Comparison of ENCODE assay signal across 30 mouse cellular contexts in genomic region chr3:117501107-117501506, GRCm38 (mm10).
DNase-seq lines count a peak whose midpoint lies in the region; ATAC-seq lines count a peak whose summit lies in the region.
"Had no signal": no experiment of that assay in that cellular context is flagged by ENCODE, and none has a peak within 500 bp of the region (broad histone marks: within the 10 kb centered on the region; RNA-seq: fewer than 3 reads in every experiment).

No protein-coding gene starts in this region.

- no peak overlapping the region for H3K27ac ChIP-seq in embryonic facial prominence, embryonic 14.5 days (replicated peaks; ENCODE audit: low read depth, low read length)
- H3K27ac ChIP-seq in embryonic facial prominence, embryonic 10.5 days (replicated peaks), result no peak overlapping the region
- H3K27ac ChIP-seq in kidney, embryonic 16.5 days (ENCODE audit: low read length), result no peak overlapping the region
- H3K27ac ChIP-seq: embryonic facial prominence, embryonic 12.5 days; forebrain, embryonic 13.5 days; heart, embryonic 10.5 days; heart, embryonic 15.5 days; hindbrain, embryonic 12.5 days; hindbrain, postnatal 0 days; limb, embryonic 13.5 days; lung, embryonic 15.5 days; stomach, postnatal 0 days had no signal

- no peak for ATAC-seq in embryonic facial prominence, embryonic 14.5 days (ENCODE audit: low read depth)
- peak; percentile 93 for ATAC-seq in kidney, embryonic 16.5 days (ENCODE audit: low FRiP score, low TSS enrichment)
- ATAC-seq in frontal cortex, adult (ENCODE audit: low TSS enrichment), result no peak
- ATAC-seq: forebrain, embryonic 13.5 days; hindbrain, postnatal 0 days; intestine, embryonic 16.5 days had no signal

- H3K9ac ChIP-seq in embryonic facial prominence, embryonic 14.5 days (ENCODE audit: low read depth, low read length), result no peak overlapping the region
- no peak overlapping the region for H3K9ac ChIP-seq in kidney, embryonic 16.5 days (replicated peaks; ENCODE audit: low read length)
- H3K9ac ChIP-seq: embryonic facial prominence, embryonic 12.5 days; forebrain, embryonic 13.5 days; heart, embryonic 15.5 days; hindbrain, embryonic 12.5 days; limb, embryonic 13.5 days; lung, embryonic 15.5 days had no signal

- WGBS in embryonic facial prominence, embryonic 14.5 days, result 63% methylated on average over 5 of the region's 5 CpGs
- 55% methylated on average over 5 of the region's 5 CpGs for WGBS in embryonic facial prominence, embryonic 10.5 days
- WGBS in kidney, embryonic 16.5 days, result 31% methylated on average over 5 of the region's 5 CpGs

- peak; percentile 4 for DNase-seq in embryonic facial prominence, embryonic 14.5 days (ENCODE audit: low spot score)
- no peak for DNase-seq in embryonic facial prominence, embryonic 10.5 days (ENCODE audit: low spot score)
- DNase-seq in kidney, postnatal 25 days, result no peak
- DNase-seq in embryo, embryonic 10 days (ENCODE audit: low spot score), result peak; percentile 35
- DNase-seq in retina, embryonic 14.5 days (ENCODE audit: low spot score), result peak; percentile 47
- DNase-seq in heart, postnatal 36 days, result no peak
- DNase-seq: adrenal gland, postnatal 14 days; cerebellum, adult 11 months; cerebellum, adult 9-11 months; gastrocnemius, postnatal 25 days; heart, adult 11 months; kidney, postnatal 4 days; midbrain, embryonic 14.5 days; right cerebral cortex, postnatal 4 days; thymus, adult 2 months; thymus, postnatal 36 days had no signal

- no peaks in the 10 kb centered on the region for H3K27me3 ChIP-seq in embryonic facial prominence, embryonic 14.5 days (replicated peaks; ENCODE audit: control insufficient read depth, insufficient read depth, low read length)
- H3K27me3 ChIP-seq in embryonic facial prominence, embryonic 10.5 days (replicated peaks; ENCODE audit: low read depth, poor library complexity, severe bottlenecking), result no peaks in the 10 kb centered on the region
- H3K27me3 ChIP-seq in kidney, embryonic 16.5 days (ENCODE audit: insufficient read depth, low read length), result no peaks in the 10 kb centered on the region
- H3K27me3 ChIP-seq: embryonic facial prominence, embryonic 12.5 days; forebrain, embryonic 13.5 days; heart, embryonic 15.5 days; hindbrain, embryonic 12.5 days; limb, embryonic 13.5 days; lung, embryonic 15.5 days had no signal

- H3K4me3 ChIP-seq in embryonic facial prominence, embryonic 14.5 days (ENCODE audit: low read depth, low read length), result no peak overlapping the region
- H3K4me3 ChIP-seq in embryonic facial prominence, embryonic 10.5 days, result no peak overlapping the region
- H3K4me3 ChIP-seq in kidney, embryonic 16.5 days (ENCODE audit: low read length), result no peak overlapping the region
- H3K4me3 ChIP-seq: embryonic facial prominence, embryonic 12.5 days; forebrain, embryonic 13.5 days; heart, embryonic 10.5 days; heart, embryonic 15.5 days; hindbrain, embryonic 12.5 days; limb, embryonic 13.5 days; lung, embryonic 15.5 days had no signal

- H3K4me2 ChIP-seq in embryonic facial prominence, embryonic 14.5 days (ENCODE audit: low read depth, low read length), result no peak overlapping the region
- H3K4me2 ChIP-seq in kidney, embryonic 16.5 days (replicated peaks; ENCODE audit: low read depth, low read length), result no peak overlapping the region
- H3K4me2 ChIP-seq: embryonic facial prominence, embryonic 12.5 days; forebrain, embryonic 13.5 days; heart, embryonic 15.5 days; hindbrain, embryonic 12.5 days; limb, embryonic 13.5 days; liver, embryonic 11.5 days; lung, embryonic 15.5 days had no signal

- H3K36me3 ChIP-seq in embryonic facial prominence, embryonic 14.5 days (ENCODE audit: control insufficient read depth, insufficient read depth, low read length), result no peaks in the 10 kb centered on the region
- H3K36me3 ChIP-seq in embryonic facial prominence, embryonic 10.5 days (replicated peaks), result no peaks in the 10 kb centered on the region
- no peaks in the 10 kb centered on the region for H3K36me3 ChIP-seq in kidney, embryonic 16.5 days (ENCODE audit: insufficient read depth, low read length)
- H3K36me3 ChIP-seq: embryonic facial prominence, embryonic 12.5 days; G1E; heart, embryonic 10.5 days; heart, embryonic 15.5 days; hindbrain, embryonic 12.5 days; limb, embryonic 13.5 days; lung, embryonic 15.5 days had no signal

- no peaks in the 10 kb centered on the region for H3K9me3 ChIP-seq in embryonic facial prominence, embryonic 14.5 days (ENCODE audit: control insufficient read depth, low read length)
- H3K9me3 ChIP-seq in embryonic facial prominence, embryonic 10.5 days, result no peaks in the 10 kb centered on the region
- H3K9me3 ChIP-seq in kidney, embryonic 16.5 days (ENCODE audit: low read length), result no peaks in the 10 kb centered on the region
- H3K9me3 ChIP-seq: embryonic facial prominence, embryonic 12.5 days; forebrain, embryonic 13.5 days; heart, embryonic 10.5 days; heart, embryonic 15.5 days; hindbrain, embryonic 12.5 days; limb, embryonic 13.5 days; lung, embryonic 15.5 days had no signal

- H3K4me1 ChIP-seq in embryonic facial prominence, embryonic 14.5 days (ENCODE audit: control insufficient read depth, insufficient read depth, low read length), result no peaks in the 10 kb centered on the region
- no peaks in the 10 kb centered on the region for H3K4me1 ChIP-seq in embryonic facial prominence, embryonic 10.5 days
- 0 out of 2 replicates have a peak, but pooled peaks cover 3% of the 10 kb centered on the region for H3K4me1 ChIP-seq in kidney, embryonic 16.5 days (ENCODE audit: insufficient read depth, low read length)
- H3K4me1 ChIP-seq: embryonic facial prominence, embryonic 12.5 days; forebrain, embryonic 13.5 days; heart, embryonic 10.5 days; heart, embryonic 15.5 days; hindbrain, embryonic 12.5 days; limb, embryonic 13.5 days; lung, embryonic 15.5 days had no signal

- intact Hi-C loops in heart, postnatal 36 days (cut with DNase I), result no loop called here

Comparison
In these comparisons a context has a peak if more than half of its experiments do, and no peak if none do; other contexts are left out.
1. DNase-seq: peak in embryonic facial prominence, embryonic 14.5 days (single experiment), embryo, embryonic 10 days (single experiment) and retina, embryonic 14.5 days (single experiment); none in embryonic facial prominence, embryonic 10.5 days (single experiment), kidney, postnatal 25 days (0 of 2) and heart, postnatal 36 days (0 of 2).